Mouse (Mus musculus) small intestine, adult 2 months (tissue): ENCODE measurements at regions not wholly inside any gene's neighbourhood (a gene's known extent, or its start where the extent isn't known, plus 50 kb on each side); places are given as distances from the start of the nearest gene placed in this dataset.
"Not testable (repeated sequence)": the region's sequence is repeated elsewhere in the genome, so short reads cannot be mapped to it uniquely, and the experiment has no call there.

Experiments used
- CTCF ChIP-seq: fragments of 200-500 bp; IDR thresholded peaks from 2 replicates; pipeline ENCODE4 v1.5.1; 2012; ENCODE audit warnings: low read depth, mild to moderate bottlenecking, control low read depth, inconsistent platforms, low read length, moderate library complexity, mixed read lengths; ENCODE audit not compliant: insufficient replicate concordance, insufficient read length; ENCODE audit errors: extremely low read depth
- POLR2A ChIP-seq: fragments of 200-500 bp; IDR thresholded peaks from 2 replicates; pipeline ENCODE4 v1.6.1; 2012; ENCODE audit warnings: low read depth, mild to moderate bottlenecking, control low read depth, inconsistent platforms, low read length, moderate library complexity

- not testable (repeated sequence) for TF ChIP-seq CTCF, POLR2A
Measured at GRCm38 (mm10) chr16:58179981-58180380, 228.3 kb upstream of the Dcbld2 start.
